Mouse (Mus musculus): ENCODE data around the gene Ak5.

The Ak5 gene

GRCm38 (mm10) chr3:152569242-152569605 is 98.9 kb downstream of the Ak5 start:
- no peak for ATAC-seq (ENCODE audit: insufficient number of reproducible peaks, low FRiP score, low TSS enrichment)

GRCm38 (mm10) chr3:152568455-152569241 is 99.5 kb downstream of the Ak5 start:
- ATAC-seq (ENCODE audit: insufficient number of reproducible peaks, low FRiP score, low TSS enrichment) = no peak

DNA sequence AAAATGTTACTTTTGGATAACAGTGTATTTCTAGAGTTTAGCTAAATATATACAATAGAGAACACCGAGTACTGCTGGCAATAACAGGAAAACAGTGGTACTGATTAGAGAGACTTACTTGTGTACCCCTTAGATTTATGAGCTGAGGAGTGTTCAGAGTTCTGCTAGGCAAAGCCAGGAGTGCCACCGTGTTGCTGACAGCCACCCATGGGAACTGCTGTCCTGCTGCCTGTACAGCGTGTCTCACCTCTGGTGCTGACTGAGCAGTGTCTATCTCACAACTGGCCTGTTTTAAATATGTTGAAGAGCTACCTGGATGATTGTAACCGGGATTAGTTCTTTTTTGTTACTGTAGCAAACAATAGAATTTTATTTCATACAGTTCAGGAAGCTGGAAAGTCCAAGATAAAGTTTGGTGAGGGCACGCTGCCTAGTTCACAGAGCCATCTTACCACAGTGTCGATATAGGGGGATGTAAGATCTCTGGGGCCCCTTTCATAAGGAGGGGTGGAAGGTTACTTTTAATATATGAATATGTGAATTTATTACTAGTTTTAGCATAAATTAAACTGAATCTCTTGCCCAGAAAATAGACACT is 103.5 kb downstream of the Ak5 start:
- no peak for ATAC-seq (ENCODE audit: insufficient number of reproducible peaks, low FRiP score, low TSS enrichment)

GRCm38 (mm10) chr3:152563833-152564232 is 104.3 kb downstream of the Ak5 start:
- no peak for ATAC-seq (ENCODE audit: insufficient number of reproducible peaks, low FRiP score, low TSS enrichment)

GRCm38 (mm10) chr3:152561708-152562107 is 106.5 kb downstream of the Ak5 start:
- no peak for ATAC-seq (ENCODE audit: insufficient number of reproducible peaks, low FRiP score, low TSS enrichment)

DNA sequence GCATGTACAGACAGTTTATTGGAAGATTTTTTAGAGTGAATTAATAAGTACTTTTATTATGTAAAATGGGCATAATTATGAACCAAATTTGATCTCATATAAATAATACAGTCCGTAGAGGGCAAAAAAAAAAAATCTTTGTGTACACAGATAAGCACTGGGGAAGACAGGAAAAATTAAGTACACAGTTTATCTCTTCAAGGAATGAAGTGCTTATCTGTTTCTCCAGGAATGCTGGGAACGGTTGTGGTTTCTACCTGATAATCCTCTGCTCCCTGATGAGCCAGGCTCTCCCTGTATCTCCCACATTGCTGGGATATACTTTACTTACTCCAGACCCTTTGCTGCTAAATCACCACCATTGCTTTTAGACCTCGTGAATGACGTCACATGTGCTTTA is 108.9 kb downstream of the Ak5 start:
- no peak for ATAC-seq (ENCODE audit: insufficient number of reproducible peaks, low FRiP score, low TSS enrichment)

GRCm38 (mm10) chr3:152558106-152558505 is 110.1 kb downstream of the Ak5 start:
- no peak for ATAC-seq (ENCODE audit: insufficient number of reproducible peaks, low FRiP score, low TSS enrichment)

DNA sequence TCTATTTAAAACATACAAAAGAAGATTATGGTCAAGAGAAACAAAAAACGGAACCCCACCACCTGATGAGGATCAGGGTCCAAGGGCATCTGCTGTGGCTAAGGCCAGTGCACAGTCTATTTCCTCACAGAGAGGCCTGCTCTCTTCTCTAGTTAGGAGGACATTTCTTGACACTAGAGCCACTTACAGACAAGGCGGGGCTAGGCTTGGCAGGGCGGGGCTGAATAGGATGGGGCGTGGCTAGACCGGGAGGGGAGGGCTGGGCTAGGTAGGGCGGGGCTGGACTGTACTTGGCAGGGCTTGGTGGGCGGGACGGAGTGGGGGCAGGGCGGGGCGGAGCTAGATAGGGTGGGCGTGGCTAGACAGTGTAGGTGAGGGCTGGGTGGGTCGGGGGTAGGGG is 110.5 kb downstream of the Ak5 start:
- no peak for ATAC-seq (ENCODE audit: insufficient number of reproducible peaks, low FRiP score, low TSS enrichment)

- ATAC-seq (ENCODE audit: insufficient number of reproducible peaks, low FRiP score, low TSS enrichment) = no peak
Measured at GRCm38 (mm10) chr3:152556919-152557318, 111.2 kb downstream of the Ak5 start.

- ATAC-seq (ENCODE audit: insufficient number of reproducible peaks, low FRiP score, low TSS enrichment) = no peak
Measured at GRCm38 (mm10) chr3:152556435-152556834, 111.7 kb downstream of the Ak5 start.

- ATAC-seq (ENCODE audit: insufficient number of reproducible peaks, low FRiP score, low TSS enrichment) = no peak
Measured at GRCm38 (mm10) chr3:152555216-152555615, 112.9 kb downstream of the Ak5 start.

DNA sequence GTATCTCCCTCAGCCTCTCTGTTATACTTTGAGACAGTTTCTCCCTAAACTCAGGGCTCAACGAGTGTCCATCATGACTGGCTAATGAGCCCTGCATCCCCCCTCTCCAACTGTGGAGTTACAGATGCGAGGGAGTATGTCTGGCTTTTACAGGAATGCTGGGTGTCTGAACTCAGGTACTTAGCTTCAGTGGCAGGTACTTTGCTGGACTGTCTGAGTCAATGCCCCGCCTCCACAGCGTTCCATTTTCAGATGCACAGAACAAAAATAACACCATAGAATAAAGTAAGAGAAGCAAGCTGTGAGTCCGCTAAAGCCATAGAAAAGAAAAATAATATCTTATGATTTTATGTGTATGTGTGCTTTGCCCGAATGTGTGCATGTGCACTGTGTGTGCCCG is 113.8 kb downstream of the Ak5 start:
- no peak for ATAC-seq (ENCODE audit: insufficient number of reproducible peaks, low FRiP score, low TSS enrichment)

GRCm38 (mm10) chr3:152552641-152553040 is 115.5 kb downstream of the Ak5 start:
- no peak for ATAC-seq (ENCODE audit: insufficient number of reproducible peaks, low FRiP score, low TSS enrichment)

DNA sequence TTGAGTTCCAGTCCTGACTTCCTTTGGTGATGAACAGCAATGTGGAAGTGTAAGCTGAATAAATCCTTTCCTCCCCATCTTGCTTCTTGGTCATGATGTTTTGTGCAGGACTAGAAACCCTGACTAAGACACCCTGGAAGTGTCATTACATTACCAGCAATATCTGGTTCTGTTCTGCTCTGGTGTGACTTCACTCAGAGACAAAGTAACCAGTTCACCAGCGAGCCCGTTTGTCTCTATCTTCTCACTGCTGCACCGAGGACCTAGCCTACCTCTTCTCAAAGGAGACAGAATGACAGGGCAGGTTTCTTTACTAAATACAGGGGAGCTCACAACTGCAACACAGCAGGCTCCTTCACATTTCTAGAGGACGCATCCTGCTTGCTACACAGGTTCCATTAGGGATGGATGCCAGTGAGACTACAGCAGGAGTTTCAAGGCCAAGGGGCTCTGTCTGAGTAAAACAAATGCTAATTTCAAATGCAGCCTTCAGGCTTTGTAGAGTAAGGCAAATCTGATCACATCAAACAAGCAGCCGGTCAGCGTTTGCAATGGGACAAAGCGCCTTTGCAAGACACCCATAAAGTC is 117.5 kb downstream of the Ak5 start:
- no peak for ATAC-seq (ENCODE audit: insufficient number of reproducible peaks, low FRiP score, low TSS enrichment)

GRCm38 (mm10) chr3:152550031-152550430 is 118.1 kb downstream of the Ak5 start:
- no peak for ATAC-seq (ENCODE audit: insufficient number of reproducible peaks, low FRiP score, low TSS enrichment)

- no peak for ATAC-seq (ENCODE audit: insufficient number of reproducible peaks, low FRiP score, low TSS enrichment)
Measured at GRCm38 (mm10) chr3:152544921-152545320, 123.2 kb downstream of the Ak5 start.

DNA sequence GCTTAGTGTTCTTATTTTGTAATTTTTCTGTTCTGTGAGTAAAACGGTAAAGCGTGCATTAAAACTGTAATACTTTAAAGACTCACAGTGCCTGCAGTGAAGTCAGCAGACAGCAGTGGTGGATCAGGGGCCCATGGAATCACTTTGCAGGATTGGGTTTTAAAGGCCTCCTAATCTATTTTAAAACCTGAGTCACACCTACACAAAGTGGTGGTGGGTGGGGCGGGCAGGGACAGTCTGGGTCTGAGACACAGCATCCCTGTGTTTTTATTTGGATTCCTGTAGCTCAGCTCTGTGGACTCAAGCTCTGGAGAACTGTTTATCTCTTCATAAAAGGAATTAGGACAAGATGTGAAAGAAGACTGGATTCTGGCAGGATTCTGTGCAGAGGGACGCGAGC is 125.9 kb downstream of the Ak5 start:
- ATAC-seq (ENCODE audit: insufficient number of reproducible peaks, low FRiP score, low TSS enrichment) = no peak

GRCm38 (mm10) chr3:152530344-152530743 is 137.8 kb downstream of the Ak5 start:
- ATAC-seq (ENCODE audit: insufficient number of reproducible peaks, low FRiP score, low TSS enrichment) = no peak

- ATAC-seq (ENCODE audit: insufficient number of reproducible peaks, low FRiP score, low TSS enrichment) = no peak
Measured at GRCm38 (mm10) chr3:152529058-152529972, 138.8 kb downstream of the Ak5 start.

- ATAC-seq (ENCODE audit: insufficient number of reproducible peaks, low FRiP score, low TSS enrichment) = no peak
Measured at GRCm38 (mm10) chr3:152526721-152527120, 141.4 kb downstream of the Ak5 start.

GRCm38 (mm10) chr3:152523315-152523638 is 144.9 kb downstream of the Ak5 start:
- no peak for ATAC-seq (ENCODE audit: insufficient number of reproducible peaks, low FRiP score, low TSS enrichment)
